In the genomic region with DNA sequence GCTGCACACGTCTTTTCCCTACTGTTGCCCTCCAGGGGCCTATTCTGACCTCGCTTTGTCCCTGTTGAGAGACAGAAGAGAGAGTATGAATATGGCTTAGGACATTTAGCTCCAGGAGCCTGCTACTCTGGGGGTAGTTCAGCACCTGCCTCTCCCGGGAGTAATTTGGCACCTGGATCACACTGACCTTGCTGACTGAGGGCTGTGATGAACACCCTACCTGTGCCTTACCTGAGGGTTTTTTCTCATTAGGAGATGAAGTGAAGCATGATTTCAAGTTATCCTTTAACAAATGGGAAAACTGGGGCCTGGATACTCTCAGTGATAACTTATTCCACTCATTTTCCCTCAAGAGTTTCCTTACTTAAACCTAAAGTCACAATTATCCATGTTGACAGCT, we compare ENCODE assay signal across 19 mouse cellular contexts.
DNase-seq lines count a peak whose midpoint lies in the region; ATAC-seq lines count a peak whose summit lies in the region.
"Had no signal": no experiment of that assay in that cellular context is flagged by ENCODE, and none has a peak within 500 bp of the region (broad histone marks: within the 10 kb centered on the region; RNA-seq: fewer than 3 reads in every experiment).

No protein-coding gene starts in this region.

- H3K27me3 ChIP-seq in midbrain, embryonic 15.5 days (replicated peaks) = no peaks in the 10 kb centered on the region
- no peaks in the 10 kb centered on the region for H3K27me3 ChIP-seq in midbrain, embryonic 14.5 days (ENCODE audit: control insufficient read depth, insufficient read depth, low read length)
- no peaks in the 10 kb centered on the region for H3K27me3 ChIP-seq in kidney, embryonic 16.5 days (ENCODE audit: insufficient read depth, low read length)
- H3K27me3 ChIP-seq: embryonic facial prominence, embryonic 12.5 days; forebrain, embryonic 15.5 days; heart, embryonic 15.5 days; hindbrain, embryonic 15.5 days had no signal

- no peaks in the 10 kb centered on the region for H3K36me3 ChIP-seq in midbrain, embryonic 15.5 days (replicated peaks)
- no peaks in the 10 kb centered on the region for H3K36me3 ChIP-seq in midbrain, embryonic 14.5 days (ENCODE audit: control insufficient read depth, insufficient read depth, low read length)
- no peaks in the 10 kb centered on the region for H3K36me3 ChIP-seq in kidney, embryonic 16.5 days (ENCODE audit: insufficient read depth, low read length)
- H3K36me3 ChIP-seq: embryonic facial prominence, embryonic 12.5 days; forebrain, embryonic 15.5 days; heart, embryonic 15.5 days; hindbrain, embryonic 15.5 days had no signal

- WGBS in midbrain, embryonic 15.5 days = 43% methylated on average over 3 of the region's 3 CpGs
- 51% methylated on average over 3 of the region's 3 CpGs for WGBS in midbrain, embryonic 14.5 days
- WGBS in kidney, embryonic 16.5 days = 41% methylated on average over 3 of the region's 3 CpGs

- no peak overlapping the region for H3K4me3 ChIP-seq in midbrain, embryonic 15.5 days
- no peak overlapping the region for H3K4me3 ChIP-seq in midbrain, embryonic 14.5 days (replicated peaks; ENCODE audit: low read depth, low read length)
- no peak overlapping the region for H3K4me3 ChIP-seq in kidney, embryonic 16.5 days (ENCODE audit: low read length)
- H3K4me3 ChIP-seq: embryonic facial prominence, embryonic 12.5 days; forebrain, embryonic 15.5 days; heart, adult 2 months; heart, embryonic 15.5 days; hindbrain, embryonic 15.5 days had no signal

- H3K4me1 ChIP-seq in midbrain, embryonic 15.5 days = no peaks in the 10 kb centered on the region
- no peaks in the 10 kb centered on the region for H3K4me1 ChIP-seq in midbrain, embryonic 14.5 days (ENCODE audit: control insufficient read depth, insufficient read depth, low read length)
- H3K4me1 ChIP-seq in kidney, embryonic 16.5 days (ENCODE audit: insufficient read depth, low read length) = no peaks in the 10 kb centered on the region
- H3K4me1 ChIP-seq: embryonic facial prominence, embryonic 12.5 days; forebrain, embryonic 15.5 days; heart, embryonic 15.5 days; hindbrain, embryonic 15.5 days had no signal

- H3K27ac ChIP-seq in midbrain, embryonic 15.5 days = no peak overlapping the region
- no peak overlapping the region for H3K27ac ChIP-seq in midbrain, embryonic 14.5 days (replicated peaks; ENCODE audit: low read depth, low read length)
- H3K27ac ChIP-seq in kidney, embryonic 16.5 days (ENCODE audit: low read length) = no peak overlapping the region
- H3K27ac ChIP-seq: embryonic facial prominence, embryonic 12.5 days; forebrain, embryonic 15.5 days; heart, adult 2 months; heart, embryonic 15.5 days; hindbrain, embryonic 15.5 days had no signal

- no peaks in the 10 kb centered on the region for H3K9me3 ChIP-seq in midbrain, embryonic 15.5 days
- H3K9me3 ChIP-seq in midbrain, embryonic 14.5 days (ENCODE audit: control insufficient read depth, low read length) = no peaks in the 10 kb centered on the region
- H3K9me3 ChIP-seq in kidney, embryonic 16.5 days (ENCODE audit: low read length) = no peaks in the 10 kb centered on the region
- H3K9me3 ChIP-seq: embryonic facial prominence, embryonic 12.5 days; forebrain, embryonic 15.5 days; heart, embryonic 15.5 days; hindbrain, embryonic 15.5 days had no signal

- no peak for DNase-seq in midbrain, embryonic 14.5 days
- peak; percentile 4 for DNase-seq in kidney, adult 9 months
- peak; percentile 3 to 9 for DNase-seq in kidney, postnatal 4 days
- no peak for DNase-seq in layer of hippocampus, postnatal 14 days (ENCODE audit: low spot score in 2 of 2)
- no peak for DNase-seq in spleen, adult 18-20 months
- DNase-seq: adrenal gland, postnatal 10 days; cerebellum, adult 11-12 months; cerebellum, adult 9-10 months; cerebellum, postnatal 25 days; gastrocnemius, postnatal 14 days; heart, adult 2 months; heart, postnatal 14 days had no signal

- H3K9ac ChIP-seq in midbrain, embryonic 15.5 days = no peak overlapping the region
- H3K9ac ChIP-seq in midbrain, embryonic 14.5 days (replicated peaks; ENCODE audit: low read length) = no peak overlapping the region
- no peak overlapping the region for H3K9ac ChIP-seq in kidney, embryonic 16.5 days (replicated peaks; ENCODE audit: low read length)
- H3K9ac ChIP-seq: embryonic facial prominence, embryonic 12.5 days; forebrain, embryonic 15.5 days; heart, embryonic 15.5 days; hindbrain, embryonic 15.5 days had no signal

- ATAC-seq in midbrain, embryonic 15.5 days (replicated peaks) = peak; percentile 27; the same call in 1 of the 2 replicates
- no peak for ATAC-seq in midbrain, embryonic 14.5 days (ENCODE audit: low FRiP score, low TSS enrichment)
- ATAC-seq in kidney, embryonic 16.5 days (ENCODE audit: low FRiP score, low TSS enrichment) = peak; percentile 69; the same call in 1 of the 2 replicates
- ATAC-seq: forebrain, embryonic 15.5 days had no signal

- no peak overlapping the region for H3K4me2 ChIP-seq in midbrain, embryonic 15.5 days
- no peak overlapping the region for H3K4me2 ChIP-seq in midbrain, embryonic 14.5 days (ENCODE audit: low read length)
- no peak overlapping the region for H3K4me2 ChIP-seq in kidney, embryonic 16.5 days (replicated peaks; ENCODE audit: low read depth, low read length)
- H3K4me2 ChIP-seq: embryonic facial prominence, embryonic 12.5 days; forebrain, embryonic 15.5 days; heart, embryonic 11.5 days; heart, embryonic 15.5 days; hindbrain, embryonic 15.5 days had no signal

Comparison
In these comparisons a context has a peak if more than half of its experiments do, and no peak if none do; other contexts are left out.
1. DNase-seq: peak in kidney, adult 9 months (single experiment) and kidney, postnatal 4 days (2 of 2); none in midbrain, embryonic 14.5 days (single experiment), layer of hippocampus, postnatal 14 days (0 of 2) and spleen, adult 18-20 months (0 of 2).